In the genomic region with DNA sequence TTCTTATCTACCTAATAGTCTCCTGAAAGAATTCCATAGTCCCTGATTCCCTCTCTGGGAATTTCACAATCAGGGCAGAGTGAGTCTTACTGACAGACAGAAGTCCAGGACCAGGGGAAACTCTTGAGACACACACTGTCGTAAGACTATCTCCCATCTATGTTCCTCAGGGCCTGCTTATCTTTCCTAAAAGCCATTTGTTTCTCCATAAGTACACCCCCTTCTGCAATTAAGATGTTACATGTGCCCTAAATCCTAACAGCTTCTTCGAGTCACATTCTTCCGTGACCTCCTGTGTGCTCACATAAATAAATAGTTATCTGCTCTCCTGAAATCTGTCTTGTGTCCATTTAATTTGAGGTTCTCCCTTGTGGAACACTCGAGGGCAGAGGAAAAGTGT, we compare ENCODE assay signal across 29 mouse cellular contexts.
"Had no signal": no experiment of that assay in that cellular context is flagged by ENCODE, and none has a peak within 500 bp of the region (broad histone marks: within the 10 kb centered on the region; RNA-seq: fewer than 3 reads in every experiment).

No protein-coding gene starts in this region.

- H3K4me3 ChIP-seq: embryonic facial prominence, embryonic 10.5 days; embryonic facial prominence, embryonic 12.5 days; embryonic facial prominence, embryonic 13.5 days; embryonic facial prominence, embryonic 15.5 days; erythroblast, embryonic 14.5 days; forebrain, embryonic 10.5 days; forebrain, embryonic 12.5 days; forebrain, embryonic 13.5 days; forebrain, embryonic 15.5 days; gastrocnemius, adult 2 months; heart, adult 2 months had no signal

- H3K4me2 ChIP-seq: embryonic facial prominence, embryonic 12.5 days; embryonic facial prominence, embryonic 13.5 days; embryonic facial prominence, embryonic 15.5 days; forebrain, embryonic 12.5 days; forebrain, embryonic 13.5 days; forebrain, embryonic 15.5 days had no signal

- H3K9ac ChIP-seq: embryonic facial prominence, embryonic 12.5 days; embryonic facial prominence, embryonic 13.5 days; embryonic facial prominence, embryonic 15.5 days; forebrain, embryonic 12.5 days; forebrain, embryonic 13.5 days; forebrain, embryonic 15.5 days; forebrain, postnatal 0 days had no signal

- H3K36me3 ChIP-seq: embryonic facial prominence, embryonic 10.5 days; embryonic facial prominence, embryonic 12.5 days; embryonic facial prominence, embryonic 13.5 days; embryonic facial prominence, embryonic 15.5 days; forebrain, embryonic 10.5 days; forebrain, embryonic 12.5 days; forebrain, embryonic 15.5 days had no signal

- H3K27ac ChIP-seq: embryonic facial prominence, embryonic 10.5 days; embryonic facial prominence, embryonic 12.5 days; embryonic facial prominence, embryonic 13.5 days; embryonic facial prominence, embryonic 15.5 days; forebrain, embryonic 10.5 days; forebrain, embryonic 12.5 days; forebrain, embryonic 13.5 days; forebrain, embryonic 15.5 days; gastrocnemius, adult 2 months; heart, adult 2 months had no signal

- H3K9me3 ChIP-seq: embryonic facial prominence, embryonic 10.5 days; embryonic facial prominence, embryonic 12.5 days; embryonic facial prominence, embryonic 13.5 days; embryonic facial prominence, embryonic 15.5 days; forebrain, embryonic 10.5 days; forebrain, embryonic 12.5 days; forebrain, embryonic 13.5 days; forebrain, embryonic 15.5 days had no signal

- H3K4me1 ChIP-seq: embryonic facial prominence, embryonic 12.5 days; embryonic facial prominence, embryonic 13.5 days; embryonic facial prominence, embryonic 15.5 days; forebrain, embryonic 15.5 days had no signal

- H3K27me3 ChIP-seq: embryonic facial prominence, embryonic 12.5 days; embryonic facial prominence, embryonic 15.5 days; forebrain, embryonic 13.5 days; forebrain, embryonic 15.5 days had no signal

- DNase-seq: cerebellum, adult 2 months; cerebellum, adult 8-10 months; cerebellum, adult 9-10 months; cerebellum, adult 9-11 months; cerebellum, postnatal 10 days; cerebellum, postnatal 14 days; cerebellum, postnatal 25 days; cerebellum, postnatal 36 days; embryo, embryonic 11 days; forebrain, postnatal 0 days; gastrocnemius, adult 2 months; gastrocnemius, postnatal 10 days; gastrocnemius, postnatal 14 days; gastrocnemius, postnatal 25 days; gastrocnemius, postnatal 36 days; heart, adult 11 months; heart, adult 18-20 months; heart, adult 2 months had no signal

- ATAC-seq: forebrain, embryonic 13.5 days; forebrain, embryonic 14.5 days; forebrain, embryonic 15.5 days; forebrain, embryonic 16.5 days; forebrain, postnatal 0 days had no signal
